Comparison of ENCODE assay signal across 8 mouse cellular contexts in the genomic region with DNA sequence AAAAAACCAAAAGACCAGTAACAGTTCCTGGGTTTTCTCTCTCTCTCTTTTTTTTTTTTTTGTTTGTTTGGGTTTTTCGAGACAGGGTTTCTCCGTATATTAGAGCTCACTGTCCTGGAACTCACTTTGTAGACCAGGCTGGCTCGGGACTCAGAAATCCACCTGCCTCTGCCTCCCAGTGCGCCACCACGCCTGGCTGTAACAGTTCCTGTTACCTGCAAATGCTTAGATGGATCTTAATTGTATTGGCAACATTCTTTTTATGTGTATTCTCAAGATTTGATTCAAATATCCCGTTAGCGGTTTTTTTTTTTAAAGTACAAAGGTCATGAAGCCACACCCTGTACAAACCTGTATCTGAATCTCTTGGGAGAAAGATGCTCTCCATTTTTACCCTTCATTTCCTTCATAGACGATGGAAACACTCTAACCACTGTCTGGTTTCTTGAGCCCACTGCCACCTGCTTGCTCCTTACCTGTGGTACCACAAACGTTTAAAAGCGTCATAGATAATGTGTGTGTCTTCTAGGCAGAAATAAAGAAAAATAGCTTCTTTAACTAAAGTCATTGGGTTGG. TPM values are rescaled to one million over a fixed set of nuclear protein-coding genes. Genes with fewer than 3 reads are reported as not detected.
DNase-seq lines count a peak whose midpoint lies in the region; ATAC-seq lines count a peak whose summit lies in the region.

No protein-coding gene starts in this region.

- no peaks in the 10 kb centered on the region for H3K9me3 ChIP-seq in heart, embryonic 15.5 days (replicated peaks)
- no peaks in the 10 kb centered on the region for H3K9me3 ChIP-seq in hindbrain, embryonic 14.5 days (ENCODE audit: control insufficient read depth, low read length)
- H3K9me3 ChIP-seq in midbrain, embryonic 13.5 days = no peaks in the 10 kb centered on the region

- peak overlapping the region; percentile 35 for H3K9ac ChIP-seq in heart, embryonic 15.5 days
- peak overlapping the region; percentile 46; the same call in 1 of the 2 replicates for H3K9ac ChIP-seq in hindbrain, embryonic 14.5 days
- peak overlapping the region; percentile 42; the same call in 1 of the 2 replicates for H3K9ac ChIP-seq in midbrain, embryonic 13.5 days (replicated peaks)

- peaks cover 34% of the 10 kb centered on the region for H3K36me3 ChIP-seq in heart, embryonic 15.5 days
- peaks cover 44% of the 10 kb centered on the region for H3K36me3 ChIP-seq in hindbrain, embryonic 14.5 days (replicated peaks; ENCODE audit: control insufficient read depth, insufficient read depth)
- H3K36me3 ChIP-seq in midbrain, embryonic 13.5 days = peaks cover 39% of the 10 kb centered on the region

- ATAC-seq in heart, embryonic 15.5 days (replicated peaks; ENCODE audit: insufficient number of reproducible peaks, insufficient read depth, low FRiP score, low read depth) = no peak
- no peak for ATAC-seq in hindbrain, embryonic 14.5 days (ENCODE audit: low FRiP score)
- no peak for ATAC-seq in midbrain, embryonic 13.5 days

- intact Hi-C loops in heart, postnatal 10 days (cut with DNase I) = no loop called here

- H3K27me3 ChIP-seq in heart, embryonic 15.5 days = no peaks in the 10 kb centered on the region
- H3K27me3 ChIP-seq in hindbrain, embryonic 14.5 days (ENCODE audit: control insufficient read depth, insufficient read depth, low read length) = no peaks in the 10 kb centered on the region
- no peaks in the 10 kb centered on the region for H3K27me3 ChIP-seq in midbrain, embryonic 13.5 days

- peak overlapping the region; percentile 100 for H3K4me3 ChIP-seq in heart, embryonic 15.5 days
- H3K4me3 ChIP-seq in brown adipose tissue, adult 24 weeks (ENCODE audit: insufficient read depth, low read depth, low read length) = peak overlapping the region; percentile 73
- peak overlapping the region; percentile 100 for H3K4me3 ChIP-seq in hindbrain, embryonic 14.5 days (replicated peaks; ENCODE audit: low read length)
- H3K4me3 ChIP-seq in midbrain, embryonic 13.5 days (replicated peaks) = peak overlapping the region; percentile 100

- H3K27ac ChIP-seq in heart, embryonic 15.5 days = peak overlapping the region; percentile 74
- H3K27ac ChIP-seq in brown adipose tissue, adult 24 weeks (replicated peaks; ENCODE audit: low read depth, low read length) = 0 out of 2 replicates have a peak overlapping the region, but pooled peaks have one; percentile 35
- peak overlapping the region; percentile 50 for H3K27ac ChIP-seq in hindbrain, embryonic 14.5 days
- peak overlapping the region; percentile 63 for H3K27ac ChIP-seq in midbrain, embryonic 13.5 days

- 54% methylated on average over 10 of the region's 10 CpGs for WGBS in heart, embryonic 15.5 days
- WGBS in hindbrain, embryonic 14.5 days = 59% methylated on average over 10 of the region's 10 CpGs
- 56% methylated on average over 10 of the region's 10 CpGs for WGBS in midbrain, embryonic 13.5 days

- peak overlapping the region; percentile 83 for H3K4me2 ChIP-seq in heart, embryonic 15.5 days
- peak overlapping the region; percentile 69 for H3K4me2 ChIP-seq in hindbrain, embryonic 14.5 days (replicated peaks)
- peak overlapping the region; percentile 80 for H3K4me2 ChIP-seq in midbrain, embryonic 13.5 days (replicated peaks)

- H3K4me1 ChIP-seq in heart, embryonic 15.5 days (replicated peaks) = peaks cover 28% of the 10 kb centered on the region
- H3K4me1 ChIP-seq in brown adipose tissue, adult 24 weeks (ENCODE audit: control insufficient read depth, insufficient read depth, insufficient read length, low read length) = no peaks in the 10 kb centered on the region
- peaks cover 23% of the 10 kb centered on the region for H3K4me1 ChIP-seq in hindbrain, embryonic 14.5 days (replicated peaks; ENCODE audit: control insufficient read depth, insufficient read depth, low read length)
- peaks cover 42% of the 10 kb centered on the region for H3K4me1 ChIP-seq in midbrain, embryonic 13.5 days (replicated peaks)

- DNase-seq in heart, postnatal 10 days = no peak
- no peak for DNase-seq in hindbrain, embryonic 14.5 days (ENCODE audit: low spot score)
- DNase-seq in ovary, adult 18-20 months (ENCODE audit: low spot score) = no peak
- DNase-seq in adrenal gland, postnatal 25 days = no peak
- no peak for DNase-seq in embryo, embryonic 10 days (ENCODE audit: low spot score)

RNA-seq across cellular contexts. Expression of gene Zbtb11, which starts 1.0 kb away (rescaled TPM):
- polyA plus RNA-seq in heart, embryonic 15.5 days (2015; fragmentation: Nextera tagmentation; extraction: Ambion mirVana) = 10.3 and 12.5 TPM in 2 replicates
- 1 to 10 TPM; 9.0 to 9.6 TPM for total RNA-seq in heart, postnatal 10 days (2021)
- polyA plus RNA-seq in brown adipose tissue, adult 24 weeks (2012; ENCODE audit: insufficient read depth, insufficient read length, missing spikeins) = 6.5 and 7.2 TPM in 2 replicates
- polyA plus RNA-seq in hindbrain, embryonic 14.5 days (2014; fragmentation: Nextera tagmentation; extraction: Ambion mirVana) = 24.8 and 26.0 TPM in 2 replicates
- 21.2 and 21.4 TPM in 2 replicates for polyA plus RNA-seq in midbrain, embryonic 13.5 days (2015; fragmentation: Nextera tagmentation; extraction: Ambion mirVana)
- total RNA-seq in adrenal gland, postnatal 25 days (2021) = 20.6 and 22.2 TPM in 2 replicates

RNA-seq across cellular contexts. Expression of gene Rpl24, which starts 6.6 kb away (rescaled TPM):
- polyA plus RNA-seq in heart, embryonic 15.5 days (2015; fragmentation: Nextera tagmentation; extraction: Ambion mirVana) = 415 and 545 TPM in 2 replicates
- 100 to 1,000 TPM; 671 to 687 TPM for total RNA-seq in heart, postnatal 10 days (2021)
- 743 and 883 TPM in 2 replicates for polyA plus RNA-seq in brown adipose tissue, adult 24 weeks (2012; ENCODE audit: insufficient read depth, insufficient read length, missing spikeins)
- 493 and 568 TPM in 2 replicates for polyA plus RNA-seq in hindbrain, embryonic 14.5 days (2014; fragmentation: Nextera tagmentation; extraction: Ambion mirVana)
- polyA plus RNA-seq in midbrain, embryonic 13.5 days (2015; fragmentation: Nextera tagmentation; extraction: Ambion mirVana) = 616 and 636 TPM in 2 replicates
- total RNA-seq in adrenal gland, postnatal 25 days (2021) = 738 and 757 TPM in 2 replicates

RNA-seq across cellular contexts. Expression of gene Cep97, which starts 38.1 kb away (rescaled TPM):
- 7.4 and 8.1 TPM in 2 replicates for polyA plus RNA-seq in heart, embryonic 15.5 days (2015; fragmentation: Nextera tagmentation; extraction: Ambion mirVana)
- 1 to 10 TPM; 4.9 to 6.6 TPM for total RNA-seq in heart, postnatal 10 days (2021)
- 1.4 and 2.0 TPM in 2 replicates for polyA plus RNA-seq in brown adipose tissue, adult 24 weeks (2012; ENCODE audit: insufficient read depth, insufficient read length, missing spikeins)
- 12.7 and 15.6 TPM in 2 replicates for polyA plus RNA-seq in hindbrain, embryonic 14.5 days (2014; fragmentation: Nextera tagmentation; extraction: Ambion mirVana)
- 17.2 and 17.8 TPM in 2 replicates for polyA plus RNA-seq in midbrain, embryonic 13.5 days (2015; fragmentation: Nextera tagmentation; extraction: Ambion mirVana)
- total RNA-seq in adrenal gland, postnatal 25 days (2021) = 11.4 and 13.1 TPM in 2 replicates

RNA-seq across cellular contexts. Expression of gene Pcnp, which starts 56.8 kb away (rescaled TPM):
- 140 and 148 TPM in 2 replicates for polyA plus RNA-seq in heart, embryonic 15.5 days (2015; fragmentation: Nextera tagmentation; extraction: Ambion mirVana)
- total RNA-seq in heart, postnatal 10 days (2021) = 10 to 100 TPM; 63.5 to 65.0 TPM
- 76.0 and 80.9 TPM in 2 replicates for polyA plus RNA-seq in brown adipose tissue, adult 24 weeks (2012; ENCODE audit: insufficient read depth, insufficient read length, missing spikeins)
- polyA plus RNA-seq in hindbrain, embryonic 14.5 days (2014; fragmentation: Nextera tagmentation; extraction: Ambion mirVana) = 214 and 224 TPM in 2 replicates
- 259 and 279 TPM in 2 replicates for polyA plus RNA-seq in midbrain, embryonic 13.5 days (2015; fragmentation: Nextera tagmentation; extraction: Ambion mirVana)
- total RNA-seq in adrenal gland, postnatal 25 days (2021) = 108 and 117 TPM in 2 replicates
